ENCODE assay signal across 33 mouse cellular contexts in genomic region chr5:138268980-138269379, GRCm38 (mm10). TPM values are rescaled to one million over a fixed set of nuclear protein-coding genes. Genes with fewer than 3 reads are reported as not detected.
"Had no signal": no experiment of that assay in that cellular context is flagged by ENCODE, and none has a peak within 500 bp of the region (broad histone marks: within the 10 kb centered on the region; RNA-seq: fewer than 3 reads in every experiment).

No protein-coding gene starts in this region.

- H3K36me3 ChIP-seq: liver, embryonic 13.5 days; liver, embryonic 15.5 days had no signal

- H3K27me3 ChIP-seq: intestine, embryonic 15.5 days; limb, embryonic 15.5 days had no signal

- H3K4me2 ChIP-seq: heart, embryonic 12.5 days; hindbrain, embryonic 14.5 days; intestine, embryonic 15.5 days; limb, embryonic 13.5 days; limb, embryonic 15.5 days; liver, embryonic 13.5 days; liver, embryonic 15.5 days had no signal

- H3K9ac ChIP-seq: forebrain, postnatal 0 days; heart, embryonic 12.5 days; hindbrain, embryonic 14.5 days; intestine, embryonic 15.5 days; limb, embryonic 13.5 days; limb, embryonic 15.5 days; liver, embryonic 13.5 days; liver, embryonic 15.5 days had no signal

- H3K9me3 ChIP-seq: heart, embryonic 12.5 days; intestine, embryonic 15.5 days; limb, embryonic 13.5 days; limb, embryonic 15.5 days; liver, embryonic 13.5 days; liver, embryonic 15.5 days had no signal

- H3K27ac ChIP-seq: heart, adult 2 months; hindbrain, embryonic 14.5 days; intestine, embryonic 15.5 days; layer of hippocampus, adult 2 months; limb, embryonic 13.5 days; limb, embryonic 15.5 days; liver, embryonic 13.5 days; liver, embryonic 15.5 days had no signal

- DNase-seq: forebrain, postnatal 0 days; gastrocnemius, postnatal 14 days; gastrocnemius, postnatal 36 days; heart, adult 2 months; heart, postnatal 10 days; heart, postnatal 36 days; kidney, adult 18-20 months; kidney, adult 8-10 months; kidney, postnatal 10 days; kidney, postnatal 25 days; kidney, postnatal 4 days; left cerebral cortex, postnatal 4 days; liver, embryonic 13.5 days had no signal

- H3K4me3 ChIP-seq: heart, adult 2 months; heart, embryonic 12.5 days; intestine, embryonic 15.5 days; layer of hippocampus, adult 2 months; limb, embryonic 13.5 days; limb, embryonic 15.5 days; liver, embryonic 13.5 days; liver, embryonic 15.5 days had no signal

- ATAC-seq: forebrain, postnatal 0 days; hindbrain, embryonic 16.5 days; inflammation-experienced regulatory T-cells, adult 6 months; intestine, embryonic 15.5 days; intestine, postnatal 0 days had no signal

RNA-seq across cellular contexts. Expression of gene Gal3st4, which starts 3.7 kb away (rescaled TPM):
- total RNA-seq: hematopoietic stem cell, adult 5-6 weeks; liver, adult 2 months had no signal
- polyA plus RNA-seq: liver, adult 2 months had no signal

RNA-seq across cellular contexts. Expression of gene Gm43720, which starts 10.8 kb away (rescaled TPM):
- total RNA-seq: gastrocnemius, adult 18-20 months; gastrocnemius, adult 8-10 months; gastrocnemius, postnatal 14 days; gastrocnemius, postnatal 36 days; heart, adult 2 months; heart, postnatal 10 days; heart, postnatal 36 days; hematopoietic stem cell, adult 5-6 weeks; layer of hippocampus, postnatal 10 days; layer of hippocampus, postnatal 25 days; left cerebral cortex, adult 18-20 months; left cerebral cortex, adult 8-10 months; liver, adult 2 months had no signal
- polyA plus RNA-seq: heart, adult 2 months; heart, embryonic 14.5 days; intestine, embryonic 15.5 days; kidney, embryonic 14.5 days; liver, adult 2 months; liver, embryonic 13.5 days; liver, embryonic 15.5 days had no signal

RNA-seq across cellular contexts. Expression of gene Gpc2, which starts 10.8 kb away (rescaled TPM):
- total RNA-seq: gastrocnemius, adult 18-20 months; gastrocnemius, postnatal 36 days had no signal

RNA-seq across cellular contexts. Expression of gene Stag3, which starts 11.1 kb away (rescaled TPM):
- total RNA-seq: gastrocnemius, adult 18-20 months; gastrocnemius, adult 8-10 months; gastrocnemius, postnatal 36 days; heart, adult 2 months; heart, postnatal 36 days had no signal
- polyA plus RNA-seq: inflammation-experienced regulatory T-cells, adult 6 months had no signal
